Mouse (Mus musculus) neural tube, embryonic 12.5 days (tissue): ENCODE data around the gene Ehd1. TPM values are rescaled to one million over a fixed set of nuclear protein-coding genes. Genes with fewer than 3 reads are reported as not detected.
A peak's percentile ranks its signal among the peaks of the same experiment; 100 is the strongest.

ENCODE experiments used
- ATAC-seq: fragments of 200-750 bp; cut with Nextera tagmentation; 2 replicates; pipeline ENCODE4 v1.8.0; 2017; ENCODE audit warnings: low read depth, mild to moderate bottlenecking, moderate TSS enrichment, moderate library complexity; ENCODE audit not compliant: low FRiP score
- H3K27ac ChIP-seq: fragments of 300-500 bp; sonication (generic); 2 replicates; pipeline ENCODE4 v1.5.1; 2016
- H3K27me3 ChIP-seq: fragments of 300-500 bp; sonication (generic); replicated peaks from 2 replicates; pipeline ENCODE4 v1.6.1; 2016; ENCODE audit warnings: mild to moderate bottlenecking
- H3K36me3 ChIP-seq: fragments of 300-500 bp; sonication (generic); 2 replicates; pipeline ENCODE4 v1.6.1; 2016; ENCODE audit warnings: mild to moderate bottlenecking
- H3K4me1 ChIP-seq: fragments of 300-500 bp; sonication (generic); 2 replicates; pipeline ENCODE4 v1.6.1; 2016
- H3K4me2 ChIP-seq: fragments of 300-500 bp; sonication (generic); replicated peaks from 2 replicates; pipeline ENCODE4 v1.6.1; 2016; ENCODE audit warnings: mild to moderate bottlenecking
- H3K4me3 ChIP-seq: fragments of 300-500 bp; sonication (generic); 2 replicates; pipeline ENCODE4 v1.5.1; 2016
- H3K9ac ChIP-seq: fragments of 300-500 bp; sonication (generic); 2 replicates; pipeline ENCODE4 v1.6.1; 2016; ENCODE audit warnings: mild to moderate bottlenecking
- H3K9me3 ChIP-seq: fragments of 300-500 bp; sonication (generic); 2 replicates; pipeline ENCODE4 v1.6.1; 2016; ENCODE audit warnings: mild to moderate bottlenecking
- WGBS: fragments of 180-500 bp; shearing (Covaris S2); methylation state at CpG from one replicate; pipeline ENCODE4 v1.1.7; 2016; 5-methylcytosine and 5-hydroxymethylcytosine counted together
- polyA plus RNA-seq: library from polyadenylated mRNA; unstranded; fragments of >200 nt; fragmentation: Nextera tagmentation; extraction: Ambion mirVana; gene quantifications from 2 replicates; pipeline ENCODE4 v1.2.1, GENCODE M21; 2016

Gene Ehd1
- polyA plus RNA-seq, 1 experiment from 2014 or later = 87.2 TPM

DNA sequence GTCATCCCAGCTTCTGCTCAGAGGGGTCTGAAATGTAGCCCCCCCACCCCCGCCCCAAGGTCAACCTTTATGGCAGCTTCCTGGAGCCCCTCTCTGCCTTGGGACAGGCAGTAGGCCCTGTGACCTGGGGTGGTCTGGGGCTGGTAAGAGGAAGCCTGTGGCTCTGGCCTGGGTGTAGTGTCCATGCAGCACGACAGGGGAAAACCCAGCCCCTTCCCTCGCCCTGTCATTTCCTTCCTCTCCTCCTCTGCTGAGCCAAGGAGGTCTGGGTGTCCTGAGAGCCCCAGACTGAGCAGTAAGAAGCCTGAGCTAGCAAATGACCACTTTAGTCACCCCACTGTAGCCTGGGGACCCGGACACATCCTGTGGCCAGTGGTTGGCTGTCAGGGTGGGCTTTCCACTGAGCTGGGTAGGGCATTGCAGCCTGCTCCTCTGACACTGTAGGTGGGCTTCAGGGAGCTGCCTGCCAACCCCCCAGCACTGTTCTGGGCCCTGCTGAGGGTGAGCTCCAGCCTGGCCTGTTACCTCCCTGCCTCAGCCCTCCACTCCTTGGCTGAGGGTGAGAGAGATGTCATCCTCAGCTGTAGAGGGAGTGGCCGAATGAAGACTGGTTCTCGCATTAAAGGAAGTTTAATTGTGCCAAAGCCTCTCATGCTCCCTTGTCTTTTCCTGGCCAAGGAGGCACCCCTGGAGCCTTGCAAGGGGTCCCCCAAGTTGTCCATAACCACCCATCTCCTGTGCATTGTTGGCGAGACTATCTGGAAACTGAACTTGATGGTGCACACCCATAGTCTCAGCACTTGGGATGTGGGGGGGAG, 23.1 kb downstream of the Ehd1 start:
- no peak overlapping the region for H3K27ac ChIP-seq
- WGBS = 90% methylated on average over 7 of the region's 7 CpGs

DNA sequence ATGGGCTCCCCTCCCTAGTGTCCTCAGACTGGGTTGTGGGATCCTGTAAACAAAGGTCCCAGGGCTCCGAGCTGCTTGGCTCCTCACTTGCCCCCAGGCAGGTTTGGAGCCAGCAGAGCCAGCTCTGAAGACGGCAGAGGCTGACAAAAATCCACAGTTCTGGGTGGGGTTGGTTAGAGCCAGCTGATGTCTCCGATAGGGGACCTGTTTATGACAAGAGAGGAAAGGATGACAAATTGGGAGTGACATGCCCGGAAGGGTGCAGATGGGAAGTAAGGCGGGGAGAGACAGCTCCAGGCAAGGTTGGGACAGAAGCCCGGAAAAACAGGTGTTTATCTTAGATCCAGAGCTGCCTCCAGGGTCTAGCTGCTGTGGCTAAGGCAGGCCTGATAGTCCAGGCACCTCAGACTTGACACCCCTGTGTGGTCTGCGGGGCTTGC, 23.9 kb downstream of the Ehd1 start:
- no peaks in the 10 kb centered on the region for H3K4me1 ChIP-seq
- 79% methylated on average over 7 of the region's 7 CpGs for WGBS
- no peak overlapping the region for H3K9ac ChIP-seq
- H3K9me3 ChIP-seq = no peaks in the 10 kb centered on the region
- no peak for ATAC-seq
- no peaks in the 10 kb centered on the region for H3K27me3 ChIP-seq
- H3K4me2 ChIP-seq = no peak overlapping the region
- H3K36me3 ChIP-seq = peaks cover 53% of the 10 kb centered on the region
- no peak overlapping the region for H3K27ac ChIP-seq
- no peak overlapping the region for H3K4me3 ChIP-seq

More for the DNA sequence above, 23.1 kb downstream of the Ehd1 start:
- Histone ChIP-seq H3K4me2 (no peak overlapping the region), H3K27me3 (no peaks in the 10 kb centered on the region), H3K9ac (no peak overlapping the region), H3K4me3 (no peak overlapping the region), H3K36me3 (peaks cover 61% of the 10 kb centered on the region), H3K4me1 (no peaks in the 10 kb centered on the region), H3K9me3 (no peaks in the 10 kb centered on the region)
- no peak for ATAC-seq

DNA sequence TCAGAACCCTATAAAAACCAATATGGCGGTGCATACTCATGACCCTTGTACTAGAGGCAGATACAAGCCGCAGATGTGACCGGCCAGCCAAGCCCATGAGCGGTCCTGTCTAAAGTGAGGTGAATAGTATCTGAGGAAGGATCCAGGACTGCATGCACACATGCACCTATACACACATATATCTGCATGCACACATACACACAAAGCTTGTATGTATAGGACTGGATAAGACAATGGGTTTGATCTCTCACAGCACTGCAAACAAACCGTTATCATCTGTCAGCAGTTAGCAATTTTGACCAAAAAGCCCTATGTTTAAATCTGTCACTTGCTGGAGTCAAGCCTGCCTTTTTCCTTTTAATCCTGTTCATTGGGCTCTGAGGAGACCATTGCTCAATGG, 25.6 kb downstream of the Ehd1 start:
- Histone ChIP-seq H3K27ac (no peak overlapping the region), H3K9me3 (no peaks in the 10 kb centered on the region), H3K4me2 (no peak overlapping the region), H3K36me3 (peaks cover 36% of the 10 kb centered on the region), H3K4me1 (peaks cover 5% of the 10 kb centered on the region; the same call in 1 of the 2 replicates), H3K27me3 (no peaks in the 10 kb centered on the region), H3K4me3 (no peak overlapping the region), H3K9ac (no peak overlapping the region)
- WGBS = 92% methylated on average over 5 of the region's 5 CpGs
- ATAC-seq = no peak

DNA sequence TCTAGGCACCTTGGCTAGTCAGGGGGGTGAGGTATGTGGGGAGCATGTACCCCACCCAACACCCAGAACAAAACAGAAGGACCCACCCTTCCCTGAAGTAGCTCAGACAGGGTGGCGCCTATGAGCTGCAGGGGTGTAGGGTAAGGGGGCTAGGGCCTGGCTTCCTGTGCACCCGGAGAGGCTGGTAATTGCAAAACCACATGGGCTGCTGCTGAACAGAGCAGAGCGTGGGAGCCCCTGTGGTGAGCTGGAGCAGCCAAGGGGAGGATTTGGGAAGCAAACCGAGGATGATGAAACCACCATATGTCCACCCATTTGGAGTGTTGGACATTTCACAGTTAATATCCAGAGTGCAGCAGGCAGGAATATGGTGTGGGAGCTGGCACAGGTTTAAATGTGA, 26.0 kb downstream of the Ehd1 start:
- no peaks in the 10 kb centered on the region for H3K27me3 ChIP-seq
- H3K9ac ChIP-seq = no peak overlapping the region
- no peaks in the 10 kb centered on the region for H3K9me3 ChIP-seq
- H3K27ac ChIP-seq = no peak overlapping the region
- no peak for ATAC-seq
- no peak overlapping the region for H3K4me3 ChIP-seq
- H3K36me3 ChIP-seq = peaks cover 32% of the 10 kb centered on the region
- peaks cover 5% of the 10 kb centered on the region; the same call in 1 of the 2 replicates for H3K4me1 ChIP-seq
- WGBS = 61% methylated on average over 4 of the region's 4 CpGs
- H3K4me2 ChIP-seq = no peak overlapping the region

DNA sequence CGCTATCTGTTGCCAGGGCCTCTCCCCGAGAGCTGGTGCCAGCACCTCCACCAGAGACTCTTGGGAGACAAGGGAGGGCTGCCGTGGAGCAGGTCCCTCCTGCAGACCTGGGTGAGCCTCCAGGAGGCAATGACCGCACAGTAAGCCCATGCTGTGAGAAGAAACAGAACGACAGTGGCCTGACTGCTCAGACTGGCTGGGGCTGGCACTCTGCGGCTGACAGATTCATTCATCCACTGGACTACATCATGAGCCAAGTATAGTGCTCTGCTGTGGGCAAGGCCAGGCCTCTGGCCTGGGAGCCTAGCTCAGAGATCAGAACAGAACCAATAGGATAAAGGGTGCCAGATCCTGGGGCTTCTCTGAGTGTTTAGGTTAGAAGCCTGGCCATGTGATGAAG, 27.3 kb downstream of the Ehd1 start:
- no peak overlapping the region for H3K9ac ChIP-seq
- WGBS = 84% methylated on average over 6 of the region's 6 CpGs
- H3K27me3 ChIP-seq = no peaks in the 10 kb centered on the region
- H3K27ac ChIP-seq = no peak overlapping the region
- ATAC-seq = no peak
- H3K4me2 ChIP-seq = no peak overlapping the region
- H3K9me3 ChIP-seq = no peaks in the 10 kb centered on the region
- H3K36me3 ChIP-seq = peaks cover 20% of the 10 kb centered on the region
- H3K4me3 ChIP-seq = no peak overlapping the region
- peaks cover 5% of the 10 kb centered on the region; the same call in 1 of the 2 replicates for H3K4me1 ChIP-seq

DNA sequence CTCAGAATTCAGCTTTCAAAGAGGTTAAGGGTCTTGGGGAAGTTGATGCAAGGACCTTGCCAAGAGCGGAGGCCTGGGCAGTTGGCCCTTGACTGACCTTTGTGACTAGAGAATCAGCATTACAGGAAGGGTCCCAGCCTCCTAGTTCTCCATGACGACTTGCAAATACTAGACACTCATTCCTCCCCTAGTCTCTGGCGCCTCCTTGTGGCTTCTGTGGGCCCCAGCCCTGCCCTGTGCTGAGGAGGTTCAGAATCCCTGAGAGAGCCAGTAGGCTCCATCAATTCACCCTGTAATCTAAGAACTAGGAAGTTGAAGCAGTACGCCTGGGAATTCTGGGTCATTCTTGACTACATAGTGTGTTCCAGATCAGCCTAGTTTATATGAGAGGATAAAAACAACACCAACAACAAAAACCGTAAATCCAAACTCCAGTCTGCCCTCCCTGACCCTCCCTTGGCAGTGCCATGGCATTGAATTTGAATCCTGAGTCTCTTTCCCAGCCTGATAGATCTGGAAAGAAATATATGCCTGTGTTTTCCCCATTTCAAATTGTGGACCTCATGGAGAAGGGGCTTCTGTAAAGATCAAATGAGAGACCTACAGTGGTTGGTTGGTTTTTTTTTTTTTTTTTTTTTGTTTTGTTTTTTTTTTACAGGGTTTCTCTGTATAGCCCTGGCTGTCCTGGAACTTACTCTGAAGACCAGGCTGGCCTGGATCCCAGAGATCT, 28.4 kb downstream of the Ehd1 start:
- 22% methylated on average over 5 of the region's 5 CpGs for WGBS
- H3K9ac ChIP-seq = no peak overlapping the region

DNA sequence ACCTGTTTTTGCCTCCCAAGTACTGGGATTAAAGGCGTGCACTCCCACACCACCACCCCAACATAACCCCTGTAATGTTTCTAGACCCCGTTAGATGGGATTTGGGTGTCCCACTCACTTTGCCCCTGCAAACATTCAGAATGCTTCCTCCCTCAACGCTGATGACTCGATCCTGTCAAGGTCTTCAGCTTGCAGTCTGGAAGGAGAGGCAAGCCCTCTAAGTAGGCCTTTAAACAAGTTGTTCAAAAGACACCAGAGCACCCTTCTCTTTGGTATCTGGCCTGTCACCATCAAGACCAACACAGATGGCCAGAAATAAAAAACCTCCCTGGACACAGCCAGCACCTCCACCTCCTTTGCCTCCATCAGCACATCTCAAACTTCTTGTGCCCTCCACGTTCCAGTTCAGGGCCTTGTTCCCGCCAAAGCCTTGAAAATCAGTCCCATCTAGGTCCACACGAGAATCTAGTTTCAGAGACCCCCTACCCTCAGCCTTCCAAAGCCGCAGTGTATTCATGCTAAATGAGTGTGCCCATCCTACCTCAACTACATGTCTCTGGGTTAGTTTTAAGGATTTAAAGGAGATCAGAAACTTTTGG, 29.1 kb downstream of the Ehd1 start:
- H3K9ac ChIP-seq = no peak overlapping the region

More for the DNA sequence above, 28.4 kb downstream of the Ehd1 start:
- H3K27ac ChIP-seq = no peak overlapping the region
- no peaks in the 10 kb centered on the region for H3K27me3 ChIP-seq
- H3K4me3 ChIP-seq = no peak overlapping the region
- no peak overlapping the region for H3K4me2 ChIP-seq
- H3K36me3 ChIP-seq = peaks cover 9% of the 10 kb centered on the region; the same call in 1 of the 2 replicates
- no peaks in the 10 kb centered on the region for H3K9me3 ChIP-seq
- peak; percentile 59; the same call in 1 of the 2 replicates for ATAC-seq
- peaks cover 5% of the 10 kb centered on the region; the same call in 1 of the 2 replicates for H3K4me1 ChIP-seq

DNA sequence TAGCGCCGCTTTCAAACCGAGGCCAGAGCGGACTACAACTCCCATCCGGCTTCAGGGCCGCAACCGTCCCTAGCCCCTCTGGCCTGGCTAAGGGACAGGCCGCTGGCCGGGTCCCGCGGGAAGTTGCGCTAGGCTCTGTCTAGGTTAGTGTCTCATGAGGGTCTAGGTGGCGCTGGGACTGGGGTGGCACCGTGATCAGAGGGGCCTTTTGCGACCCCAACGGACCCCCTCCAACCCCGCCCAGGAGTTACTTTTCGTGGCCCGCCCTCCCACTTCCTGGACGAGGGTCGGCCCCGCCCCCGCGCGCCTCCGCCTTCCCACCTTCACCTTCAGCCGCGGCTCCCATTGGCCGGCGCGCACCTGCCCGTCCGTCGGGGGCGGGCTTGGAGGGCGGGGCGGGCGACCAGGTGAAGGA, 29.6 kb downstream of the Ehd1 start, which contains the start of gene Cdc42bpg:
Cdc42bpg (plus strand) TSS at position 320 of the 415 bp plus-strand sequence.
- no peaks in the 10 kb centered on the region for H3K9me3 ChIP-seq
- peaks cover 5% of the 10 kb centered on the region; the same call in 1 of the 2 replicates for H3K4me1 ChIP-seq
- under 1% methylated on average over 34 of the region's 38 CpGs for WGBS
- H3K4me3 ChIP-seq = peak within 1 kb of the TSS; percentile 63
- no peak within 1 kb of the TSS for H3K27ac ChIP-seq
- H3K36me3 ChIP-seq = no peaks in the 10 kb centered on the region
- H3K9ac ChIP-seq = peak within 1 kb of the TSS; percentile 61
- ATAC-seq = peak; percentile 73
- H3K4me2 ChIP-seq = peak within 1 kb of the TSS; percentile 74
- H3K27me3 ChIP-seq = no peaks in the 10 kb centered on the region

More for the DNA sequence above, 29.1 kb downstream of the Ehd1 start:
- Histone ChIP-seq H3K27me3 (no peaks in the 10 kb centered on the region), H3K4me2 (peak overlapping the region; percentile 74), H3K9me3 (no peaks in the 10 kb centered on the region), H3K27ac (no peak overlapping the region), H3K4me3 (no peak overlapping the region; the same call in 1 of the 2 replicates), H3K4me1 (peaks cover 5% of the 10 kb centered on the region; the same call in 1 of the 2 replicates), H3K36me3 (peaks cover 4% of the 10 kb centered on the region; the same call in 1 of the 2 replicates)
- 59% methylated on average over 8 of the region's 8 CpGs for WGBS
- ATAC-seq = no peak

DNA sequence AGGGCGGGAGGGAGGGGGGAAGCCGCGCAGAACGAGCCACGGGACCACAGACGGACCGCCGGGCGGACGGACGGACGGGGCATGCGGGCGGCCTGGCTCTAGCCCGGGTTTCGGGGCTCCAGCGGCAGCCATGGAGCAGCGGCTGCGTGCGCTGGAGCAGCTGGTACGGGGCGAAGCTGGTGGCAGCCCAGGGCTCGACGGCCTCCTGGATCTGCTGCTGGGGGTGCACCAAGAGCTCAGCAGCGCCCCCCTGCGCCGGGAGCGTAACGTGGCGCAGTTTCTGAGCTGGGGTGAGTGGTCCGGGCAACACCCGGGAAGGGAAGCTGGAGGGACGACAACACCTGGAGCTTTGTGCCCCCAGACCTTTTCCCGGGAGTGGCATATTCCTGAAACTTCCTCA, 30.1 kb downstream of the Ehd1 start:
- peak; percentile 45 for ATAC-seq
- Histone ChIP-seq H3K4me3 (peak overlapping the region; percentile 63), H3K4me1 (peaks cover 5% of the 10 kb centered on the region; the same call in 1 of the 2 replicates), H3K9me3 (no peaks in the 10 kb centered on the region), H3K27me3 (no peaks in the 10 kb centered on the region), H3K36me3 (no peaks in the 10 kb centered on the region), H3K9ac (peak overlapping the region; percentile 61), H3K4me2 (peak overlapping the region; percentile 74), H3K27ac (no peak overlapping the region)
- under 1% methylated on average over 34 of the region's 34 CpGs for WGBS

DNA sequence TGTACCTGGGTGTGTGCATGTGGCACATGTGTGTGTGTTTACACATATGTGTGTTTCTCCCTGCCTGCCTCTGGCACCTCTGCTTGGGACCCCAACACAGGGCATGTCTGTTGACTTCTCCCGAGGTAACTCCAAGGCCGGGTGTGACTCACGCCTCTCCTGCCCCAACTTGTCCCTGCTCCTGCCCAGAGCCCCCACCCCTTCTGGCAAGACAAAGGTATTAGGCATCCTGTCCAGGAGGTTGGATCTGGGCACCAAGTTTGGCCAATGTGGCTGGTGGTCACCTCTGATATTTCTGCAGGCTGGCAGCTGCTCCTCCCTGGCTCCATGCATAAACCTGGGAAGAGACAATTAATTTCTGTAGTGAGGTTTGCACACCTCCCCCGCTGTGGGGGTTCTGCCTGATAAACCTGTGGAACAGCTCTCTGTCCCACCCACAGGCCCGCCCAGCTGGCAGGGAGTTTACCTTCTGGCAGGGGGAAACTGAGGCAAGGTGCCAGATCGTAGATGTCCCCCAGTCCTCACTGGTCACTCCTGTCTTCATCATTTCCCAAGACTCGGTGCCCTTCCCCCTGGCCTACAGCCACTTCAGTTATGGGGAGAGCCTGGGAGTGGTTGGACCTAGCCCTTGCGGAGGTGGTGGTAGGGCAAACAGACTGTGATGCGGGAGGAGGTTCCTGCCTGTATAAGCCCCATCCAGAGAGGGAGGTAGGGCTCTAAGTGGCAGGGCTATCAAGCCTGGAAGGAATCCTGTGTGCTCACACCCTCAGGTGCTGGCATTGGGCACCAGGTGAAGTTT, 31.4 kb downstream of the Ehd1 start:
- H3K9ac ChIP-seq = no peak overlapping the region
- WGBS = 89% methylated on average over 9 of the region's 9 CpGs
- ATAC-seq = no peak

DNA sequence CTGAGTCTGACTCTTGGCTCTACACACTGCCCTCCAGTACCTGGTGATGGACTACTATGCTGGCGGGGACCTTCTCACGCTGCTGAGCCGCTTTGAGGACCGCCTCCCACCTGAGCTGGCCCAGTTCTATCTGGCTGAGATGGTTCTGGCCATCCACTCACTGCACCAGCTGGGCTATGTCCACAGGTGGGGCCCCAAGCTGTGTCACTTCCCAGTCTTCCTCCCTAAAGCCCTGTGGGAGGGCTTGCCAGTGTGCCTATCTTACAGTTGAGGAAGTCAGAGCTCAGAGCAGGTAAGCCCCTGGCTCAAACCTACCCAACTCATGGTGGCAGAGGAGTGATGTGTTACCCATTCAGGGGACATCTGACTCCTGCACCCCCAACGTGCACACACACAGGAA, 33.7 kb downstream of the Ehd1 start:
- no peak overlapping the region for H3K4me2 ChIP-seq
- H3K4me1 ChIP-seq = peaks cover 5% of the 10 kb centered on the region; the same call in 1 of the 2 replicates
- H3K9me3 ChIP-seq = no peaks in the 10 kb centered on the region
- ATAC-seq = no peak
- no peak overlapping the region for H3K9ac ChIP-seq
- H3K27ac ChIP-seq = no peak overlapping the region
- 94% methylated on average over 5 of the region's 5 CpGs for WGBS
- no peak overlapping the region for H3K4me3 ChIP-seq
- H3K27me3 ChIP-seq = no peaks in the 10 kb centered on the region
- H3K36me3 ChIP-seq = peaks cover 7% of the 10 kb centered on the region

More for the DNA sequence above, 31.4 kb downstream of the Ehd1 start:
- no peak overlapping the region for H3K4me2 ChIP-seq
- H3K27ac ChIP-seq = no peak overlapping the region
- H3K36me3 ChIP-seq = no peaks in the 10 kb centered on the region
- no peak overlapping the region for H3K4me3 ChIP-seq
- no peaks in the 10 kb centered on the region for H3K9me3 ChIP-seq
- no peaks in the 10 kb centered on the region for H3K27me3 ChIP-seq
- H3K4me1 ChIP-seq = peaks cover 5% of the 10 kb centered on the region; the same call in 1 of the 2 replicates
